Mouse (Mus musculus): ENCODE data around the gene Nxnl1.

The Nxnl1 gene

DNA sequence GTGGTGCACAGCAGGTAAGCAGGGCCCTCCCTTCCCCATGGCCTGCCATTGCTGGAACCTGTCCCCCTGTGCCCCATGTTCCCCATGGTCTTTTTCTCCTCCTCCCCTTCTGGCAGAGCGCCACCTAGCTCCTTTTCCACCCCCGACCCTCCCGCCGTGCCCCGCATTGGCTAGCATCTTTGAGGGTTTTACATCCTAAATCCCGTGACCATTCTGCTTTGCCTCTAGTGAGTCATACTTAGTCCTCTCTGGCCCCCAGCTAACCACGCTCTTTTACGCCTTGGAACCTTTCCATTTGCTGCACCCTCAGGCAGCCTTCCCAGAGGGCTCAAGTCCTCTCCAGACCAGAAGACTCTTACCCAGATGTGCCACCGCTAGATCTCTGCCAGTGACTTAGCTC, 13.8 kb upstream of the Nxnl1 start:
- no peak for DNase-seq (ENCODE audit: low spot score in 2 of 2)

DNA sequence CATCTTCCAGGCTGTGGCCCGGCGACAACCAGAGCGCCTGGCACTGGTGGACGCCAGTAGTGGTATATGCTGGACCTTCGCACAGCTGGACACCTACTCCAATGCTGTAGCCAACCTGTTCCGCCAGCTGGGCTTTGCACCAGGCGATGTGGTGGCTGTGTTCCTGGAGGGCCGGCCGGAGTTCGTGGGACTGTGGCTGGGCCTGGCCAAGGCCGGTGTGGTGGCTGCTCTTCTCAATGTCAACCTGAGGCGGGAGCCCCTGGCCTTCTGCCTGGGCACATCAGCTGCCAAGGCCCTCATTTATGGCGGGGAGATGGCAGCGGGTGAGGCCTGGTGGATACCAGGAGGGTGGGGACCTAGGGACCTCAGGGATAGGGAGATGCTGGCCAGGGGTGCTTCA, 13.1 kb upstream of the Nxnl1 start:
- no peak for DNase-seq (ENCODE audit: low spot score in 2 of 2)

DNA sequence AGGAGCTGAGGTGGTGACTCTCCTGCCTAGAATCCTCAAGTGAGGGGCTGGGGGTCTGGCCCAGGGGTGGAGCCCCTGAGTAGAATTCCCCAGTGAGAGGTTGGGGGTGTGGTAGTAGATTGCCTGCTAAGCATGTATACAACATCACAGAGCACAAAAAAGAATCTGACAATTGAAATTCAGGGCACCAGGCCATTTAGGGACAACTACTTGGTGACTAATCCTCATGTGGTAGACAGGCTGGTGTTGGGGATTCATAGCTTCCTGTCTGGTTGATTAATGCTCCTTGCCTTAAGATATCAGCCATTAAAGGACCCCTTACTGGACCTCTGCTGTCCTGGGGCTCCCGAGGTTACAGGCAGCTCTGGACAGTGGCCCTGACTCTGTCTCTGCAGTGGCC, 12.6 kb upstream of the Nxnl1 start:
- no peak for DNase-seq (ENCODE audit: low spot score in 2 of 2)

DNA sequence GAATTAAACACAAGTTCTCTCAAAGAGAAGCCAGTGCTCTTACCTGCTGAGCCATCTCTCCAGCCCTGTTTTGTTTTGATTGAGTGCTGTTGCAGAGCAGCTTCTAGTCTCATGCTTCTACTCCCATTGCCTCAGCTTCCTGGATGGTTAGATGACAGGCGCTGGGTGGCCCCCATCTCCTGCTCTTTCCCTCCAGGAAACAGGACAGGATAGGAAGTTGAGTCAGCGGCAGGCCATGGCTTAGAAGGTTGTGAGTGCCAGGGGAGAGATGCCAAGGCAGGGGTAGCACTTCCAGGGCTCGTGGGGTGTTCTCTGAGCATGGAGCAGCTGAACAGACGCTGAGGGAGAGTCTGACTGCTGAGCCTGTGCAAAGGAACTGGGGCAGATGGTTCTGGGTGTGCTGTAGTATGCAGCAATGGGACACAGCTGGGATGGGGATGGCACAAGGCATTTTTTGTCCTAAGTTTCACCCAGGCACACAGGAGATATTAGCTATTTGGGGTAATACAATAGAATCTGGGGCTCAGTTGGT, 11.5 kb upstream of the Nxnl1 start:
- DNase-seq (ENCODE audit: low spot score in 2 of 2) = no peak

DNA sequence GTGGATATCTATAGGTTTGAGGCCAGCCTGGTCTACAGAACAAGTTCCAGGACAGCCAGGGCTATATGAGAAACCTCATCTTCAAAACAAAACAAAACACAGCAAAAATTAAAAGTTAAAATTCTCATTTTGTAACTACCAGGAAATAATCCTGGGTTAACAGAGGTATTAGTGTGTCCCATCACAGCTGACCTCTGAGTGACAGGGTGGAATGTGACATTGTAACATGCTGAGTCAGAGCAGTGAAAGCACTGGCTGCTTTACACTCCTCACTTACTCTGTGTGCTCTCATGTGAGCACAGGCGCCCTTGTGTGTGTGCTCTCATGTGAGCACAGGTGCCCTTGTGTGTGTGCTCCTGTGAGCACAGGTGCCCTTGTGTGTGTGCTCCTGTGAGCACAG, 8.6 kb upstream of the Nxnl1 start:
- DNase-seq (ENCODE audit: low spot score in 2 of 2) = no peak

DNA sequence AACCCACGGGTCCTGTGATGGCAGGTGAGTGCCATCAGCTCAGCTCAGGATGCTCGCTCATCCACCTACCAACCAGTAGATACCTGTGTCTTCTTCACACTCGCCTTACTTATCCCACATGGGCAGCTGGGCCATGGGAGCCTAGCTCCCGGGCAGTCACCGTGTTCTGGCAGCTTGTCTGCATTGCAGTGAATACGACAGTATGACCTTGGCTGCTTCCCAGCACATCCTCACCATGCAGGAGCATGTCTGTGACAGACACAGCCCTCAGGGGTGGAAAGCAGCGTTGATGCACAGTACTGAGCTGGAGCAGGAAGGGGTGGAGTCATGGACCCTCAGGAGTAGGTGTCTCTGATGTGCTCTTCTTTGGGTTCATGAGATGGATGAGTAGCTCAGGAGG, 8.0 kb upstream of the Nxnl1 start:
- DNase-seq (ENCODE audit: low spot score in 2 of 2) = no peak

DNA sequence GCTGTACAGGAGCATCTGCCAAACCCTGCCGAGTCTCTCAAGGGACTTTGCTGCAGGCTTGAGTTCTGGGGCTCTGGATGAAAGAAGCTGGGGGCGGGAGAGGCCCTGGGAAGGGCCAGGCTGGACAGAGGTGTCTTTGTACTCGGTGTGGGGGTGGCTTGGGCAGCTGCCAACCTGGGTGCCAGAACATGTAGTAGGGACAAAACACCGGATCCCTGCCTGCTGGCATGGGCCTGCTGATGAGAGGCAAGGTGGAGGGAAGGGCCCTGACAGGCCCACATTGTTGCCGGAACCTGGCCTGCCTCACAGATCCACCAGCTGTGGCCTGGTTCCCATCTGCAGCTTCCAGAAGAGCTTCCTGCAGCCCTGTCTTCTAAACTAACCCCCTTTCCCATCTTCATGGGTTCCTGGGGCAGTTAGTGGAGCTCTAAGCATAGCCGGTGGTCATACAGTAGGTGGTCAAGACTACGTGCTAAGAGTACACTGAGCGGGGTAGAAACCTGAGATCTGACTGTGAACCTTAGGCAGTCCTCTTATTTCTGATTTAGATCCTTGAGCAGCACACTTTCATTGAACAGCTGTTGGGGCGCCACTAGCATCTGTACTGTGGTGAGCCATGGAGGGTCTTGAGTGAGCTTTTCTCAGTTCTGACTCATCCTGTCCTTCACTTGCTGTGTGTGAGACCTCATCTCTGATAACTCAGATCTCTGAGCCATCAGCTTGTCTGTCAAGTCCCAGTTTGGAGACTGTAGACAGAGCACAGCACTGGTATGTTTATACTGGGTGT, 6.6 kb upstream of the Nxnl1 start:
- peak; percentile 64 to 66 for DNase-seq (ENCODE audit: low spot score in 2 of 2)

DNA sequence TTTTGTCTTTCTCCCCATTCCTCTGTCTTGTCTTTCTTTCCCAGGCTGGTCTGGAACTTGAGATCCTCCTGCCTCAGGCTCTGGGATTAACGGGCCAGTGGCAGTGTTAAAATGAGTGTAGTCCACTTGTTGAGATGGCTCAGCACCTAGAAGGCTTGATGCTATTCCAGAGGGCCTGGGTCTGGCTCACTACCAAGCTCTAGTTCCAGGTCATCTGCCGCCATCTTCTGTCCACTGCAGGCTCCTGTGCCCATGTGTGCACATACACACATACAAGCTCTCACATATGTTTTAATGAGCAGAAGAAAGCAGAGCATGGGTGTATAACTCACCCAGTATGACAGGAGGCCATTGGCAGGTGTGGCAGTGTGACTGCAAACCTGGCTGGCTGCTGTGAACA, 5.7 kb upstream of the Nxnl1 start:
- no peak for DNase-seq (ENCODE audit: low spot score in 2 of 2)

DNA sequence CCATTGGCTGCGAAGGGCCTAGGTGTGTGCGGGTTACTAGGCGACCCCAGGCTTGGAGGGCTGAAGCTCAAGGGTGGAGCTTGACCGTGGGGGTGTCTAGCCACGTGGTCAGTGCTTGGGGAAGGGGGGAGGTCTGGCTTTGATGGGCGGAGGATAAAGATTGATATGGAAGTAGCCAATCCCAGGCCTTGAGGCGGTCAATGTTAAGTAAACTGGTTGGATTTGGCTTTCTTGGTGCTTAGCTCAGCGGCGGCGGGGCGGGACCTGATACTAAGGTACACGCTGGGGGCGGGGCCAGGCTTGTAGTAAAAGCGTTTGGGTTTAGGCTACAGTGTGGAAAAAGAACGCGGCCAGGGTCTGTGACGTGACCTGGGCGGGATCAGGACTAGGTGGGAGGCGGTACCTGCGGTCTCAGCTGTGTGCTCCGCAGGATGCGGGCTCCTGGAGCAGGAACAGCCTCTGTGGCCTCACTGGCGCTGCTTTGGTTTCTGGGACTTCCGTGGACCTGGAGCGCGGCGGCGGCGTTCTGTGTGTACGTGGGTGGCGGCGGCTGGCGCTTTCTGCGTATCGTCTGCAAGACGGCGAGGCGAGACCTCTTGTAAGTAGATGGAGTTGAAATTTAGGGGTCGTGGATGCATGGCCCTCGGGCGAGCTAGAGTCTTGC, 4.0 kb upstream of the Nxnl1 start:
- DNase-seq (ENCODE audit: low spot score in 2 of 2) = peak; percentile 93 to 96

DNA sequence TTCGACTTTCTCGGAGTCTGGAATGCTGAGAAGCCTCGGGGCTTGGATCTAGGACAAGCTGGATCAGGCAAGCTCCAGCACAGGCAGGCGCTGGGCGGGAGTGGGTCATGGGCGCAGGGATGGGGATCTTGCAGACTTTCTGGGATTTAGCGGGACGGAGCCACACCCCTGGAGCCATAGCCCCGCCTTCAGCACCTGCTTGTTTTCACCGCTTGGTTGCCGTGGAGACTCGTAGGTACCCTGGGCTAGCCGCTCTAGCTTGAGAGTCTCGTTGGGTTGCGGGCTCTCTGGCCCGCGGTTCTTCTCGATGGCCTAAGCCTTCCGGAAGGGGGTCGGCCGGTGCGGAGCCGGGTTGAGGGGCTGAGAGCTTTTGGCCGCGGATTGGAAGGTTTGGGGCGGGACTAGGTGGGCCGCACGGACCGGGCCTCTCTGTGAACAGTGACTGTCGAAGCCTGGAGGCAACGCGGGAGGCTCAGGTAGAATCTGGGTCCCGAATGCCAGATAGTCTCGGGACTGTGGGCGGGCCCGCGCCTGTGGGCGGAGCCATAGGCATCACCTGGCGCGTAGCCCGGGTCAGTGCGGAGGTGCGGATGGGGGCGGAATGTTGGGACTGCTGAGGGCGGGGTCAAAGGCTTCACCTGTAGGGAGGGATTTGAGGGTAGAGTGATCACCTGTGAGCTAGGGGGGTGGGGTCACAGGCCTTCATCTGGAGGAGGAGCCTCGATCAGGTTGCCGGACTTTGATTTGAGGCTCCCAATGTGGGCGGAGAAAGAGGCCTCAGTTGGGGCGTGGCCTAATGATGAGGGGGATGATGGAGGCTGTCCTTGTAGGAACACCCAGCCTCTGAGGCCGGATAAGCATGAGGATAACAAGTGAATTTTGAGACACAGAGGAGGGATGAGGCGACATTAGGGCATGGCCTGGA, 3.2 kb upstream of the Nxnl1 start:
- peak; percentile 74 to 80 for DNase-seq (ENCODE audit: low spot score in 2 of 2)

DNA sequence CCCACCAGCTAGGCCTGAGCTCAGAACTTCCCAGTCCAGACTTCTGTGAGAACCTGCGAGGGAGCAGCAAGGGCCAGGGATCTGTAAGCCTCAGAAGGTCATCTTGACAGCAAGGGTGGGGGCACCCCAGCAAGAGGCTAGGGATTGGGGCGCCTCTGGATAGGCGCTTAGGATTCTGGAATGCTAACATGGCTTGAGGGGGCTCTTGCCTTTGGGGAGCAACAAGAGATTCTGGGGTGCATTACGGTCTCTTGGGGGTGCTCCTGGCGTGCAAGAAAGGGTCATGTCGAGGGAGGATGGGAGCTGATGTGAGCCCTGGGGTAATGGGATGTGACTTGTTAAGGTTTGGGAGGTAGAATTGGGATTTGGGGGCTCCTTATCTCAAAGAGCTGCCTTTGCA, 2.5 kb upstream of the Nxnl1 start:
- DNase-seq (ENCODE audit: low spot score in 2 of 2) = no peak

DNA sequence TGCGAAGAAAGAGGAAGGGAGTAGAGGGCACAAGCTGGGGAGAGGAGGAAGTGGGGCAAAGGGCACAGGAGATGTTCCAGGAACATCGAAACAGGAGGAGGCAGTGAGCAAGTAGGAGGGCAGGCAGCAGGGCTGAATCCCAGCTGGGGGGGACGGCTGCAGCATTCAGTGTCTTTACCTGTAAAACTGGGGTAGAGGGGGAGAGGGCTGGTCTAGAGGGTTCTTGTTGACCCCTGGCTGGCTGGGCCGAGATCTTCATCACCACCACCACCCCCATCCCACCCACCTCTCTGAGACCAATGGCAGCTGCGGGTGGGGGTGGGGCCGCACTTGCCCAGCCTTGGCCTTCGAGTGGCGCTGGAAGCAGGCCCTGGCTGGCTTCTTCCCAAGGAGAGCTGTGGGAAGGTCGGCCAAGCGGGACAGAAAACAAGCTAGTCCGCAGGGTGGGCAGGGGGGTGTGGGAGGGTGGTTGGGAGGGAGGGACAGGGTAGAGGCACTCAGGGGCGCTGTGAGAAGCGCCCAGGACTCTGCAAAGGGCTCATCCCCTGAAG, 2.1 kb upstream of the Nxnl1 start, which contains the start of gene Slc27a1:
TSS of gene Slc27a1 (plus strand) at position 496 of the 551 bp plus-strand sequence.
- no peak for DNase-seq (ENCODE audit: low spot score in 2 of 2)

DNA sequence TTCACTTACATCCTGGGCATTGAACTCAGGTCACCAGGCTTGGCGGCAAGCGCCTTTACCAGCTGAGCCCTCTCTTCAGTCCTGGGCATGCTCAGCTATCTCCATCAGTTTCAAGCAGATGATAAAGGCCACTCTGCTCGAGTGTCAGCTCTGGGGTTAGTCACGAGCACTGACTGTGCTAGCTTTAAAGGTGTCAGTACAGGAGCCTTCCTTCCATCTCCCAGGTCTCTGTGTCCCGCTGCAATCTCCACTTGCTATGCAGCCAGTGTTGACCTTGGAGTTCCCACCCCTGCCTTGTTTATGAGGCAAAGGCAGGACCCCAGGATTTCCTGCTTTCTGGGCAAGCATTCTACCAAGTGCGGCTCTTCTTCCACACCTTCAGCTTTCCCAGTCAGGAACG, 1.2 kb upstream of the Nxnl1 start:
- no peak for DNase-seq (ENCODE audit: low spot score in 2 of 2)

DNA sequence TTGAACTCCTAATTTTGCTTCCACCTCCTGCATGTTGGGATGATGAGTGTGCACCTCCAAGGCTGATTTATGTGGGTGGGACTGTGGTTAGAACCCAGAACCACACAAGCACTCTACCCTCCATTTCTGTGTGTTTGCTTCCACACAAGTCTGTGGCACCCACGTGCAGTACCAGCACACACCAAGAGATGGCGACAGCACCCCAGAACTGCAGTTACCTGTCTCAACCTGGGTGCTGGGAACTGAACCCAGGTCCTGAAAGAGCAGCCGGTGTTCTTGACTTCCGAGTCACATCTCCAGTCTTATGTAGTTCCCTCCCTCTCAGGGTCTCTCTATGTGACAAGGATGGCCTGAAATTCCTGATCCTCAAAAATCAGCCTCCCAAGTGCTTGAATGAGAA, 2.4 kb downstream of the Nxnl1 start:
- no peak for DNase-seq (ENCODE audit: low spot score in 2 of 2)

DNA sequence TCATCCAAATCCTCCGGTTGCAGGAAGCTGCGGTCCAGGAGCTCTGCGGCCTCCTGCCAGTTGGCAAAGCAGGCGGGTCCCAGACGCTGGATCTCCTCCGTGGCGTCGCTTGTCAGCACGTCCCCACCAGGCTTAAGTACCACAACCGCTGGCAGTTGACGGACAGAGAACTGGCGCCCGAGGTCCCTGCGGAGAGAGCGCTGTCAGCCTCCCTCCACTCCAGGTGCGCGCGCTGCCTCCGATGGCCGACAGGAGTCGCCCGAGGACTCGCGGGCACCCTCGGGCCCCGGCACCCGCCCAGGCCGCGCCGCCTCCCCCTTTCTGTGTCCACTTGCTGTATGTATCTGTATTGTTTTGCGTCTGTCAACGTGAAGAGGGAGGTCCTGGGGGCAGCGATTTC, 3.6 kb downstream of the Nxnl1 start:
- DNase-seq (ENCODE audit: low spot score in 2 of 2) = peak; percentile 53 to 59

DNA sequence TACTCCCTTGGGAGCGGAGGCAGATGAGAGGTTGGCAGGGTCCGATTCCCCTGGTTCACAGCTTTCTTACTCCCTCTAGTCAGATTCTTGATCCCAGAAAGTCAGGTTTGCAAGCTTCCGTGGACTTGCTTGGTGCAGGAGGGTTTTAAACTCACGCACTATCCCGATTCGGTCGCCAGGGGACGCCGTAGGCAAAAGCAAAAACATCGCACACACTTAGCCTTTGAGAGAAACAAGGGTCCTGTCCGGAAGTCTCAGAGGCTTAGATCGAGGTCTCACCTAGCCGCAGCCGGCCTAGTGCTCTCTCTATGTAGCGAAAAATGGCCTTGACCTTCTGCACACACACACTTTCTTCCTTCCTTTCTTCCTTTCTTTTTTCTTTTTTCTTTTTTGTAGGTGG, 5.0 kb downstream of the Nxnl1 start:
- peak; percentile 48 to 54 for DNase-seq (ENCODE audit: low spot score in 2 of 2)

DNA sequence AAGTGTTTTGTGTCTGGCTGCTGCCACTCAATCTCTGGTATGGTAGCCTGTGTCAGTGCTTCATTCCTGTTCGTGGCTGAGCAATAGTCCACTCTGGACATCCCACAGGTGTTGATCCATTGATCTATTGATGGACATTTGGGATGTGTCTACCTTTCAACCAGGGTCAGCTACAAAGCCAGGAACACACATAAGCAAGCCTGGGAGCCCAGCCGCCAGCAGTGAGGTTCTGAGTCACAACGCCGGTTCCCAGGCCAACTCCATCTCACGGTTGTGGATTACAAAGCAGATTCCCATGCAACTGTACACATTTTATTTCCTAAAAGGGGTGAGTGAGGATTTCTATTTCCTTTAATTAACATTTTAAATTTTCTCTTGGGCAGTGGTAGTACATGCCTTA, 5.6 kb downstream of the Nxnl1 start:
- no peak for DNase-seq (ENCODE audit: low spot score in 2 of 2)

DNA sequence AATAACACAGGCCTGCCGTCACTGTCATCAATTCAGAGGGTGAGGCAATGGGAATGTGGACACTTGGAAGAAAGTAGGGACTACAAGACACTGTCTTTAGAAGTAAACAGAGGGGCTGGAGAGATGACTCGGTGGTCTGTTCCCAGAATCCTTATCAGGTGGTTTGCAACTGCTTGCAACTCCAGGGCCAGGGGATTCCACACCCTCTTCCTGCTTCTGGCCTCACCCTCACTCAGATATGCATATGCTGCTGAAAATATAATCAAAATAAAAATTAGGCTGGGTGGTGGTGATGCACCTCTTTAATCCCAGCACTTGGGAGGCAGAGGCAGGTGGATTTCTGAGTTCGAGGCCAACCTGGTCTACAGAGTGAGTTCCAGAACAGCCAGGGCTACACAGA, 6.3 kb downstream of the Nxnl1 start:
- no peak for DNase-seq (ENCODE audit: low spot score in 2 of 2)

DNA sequence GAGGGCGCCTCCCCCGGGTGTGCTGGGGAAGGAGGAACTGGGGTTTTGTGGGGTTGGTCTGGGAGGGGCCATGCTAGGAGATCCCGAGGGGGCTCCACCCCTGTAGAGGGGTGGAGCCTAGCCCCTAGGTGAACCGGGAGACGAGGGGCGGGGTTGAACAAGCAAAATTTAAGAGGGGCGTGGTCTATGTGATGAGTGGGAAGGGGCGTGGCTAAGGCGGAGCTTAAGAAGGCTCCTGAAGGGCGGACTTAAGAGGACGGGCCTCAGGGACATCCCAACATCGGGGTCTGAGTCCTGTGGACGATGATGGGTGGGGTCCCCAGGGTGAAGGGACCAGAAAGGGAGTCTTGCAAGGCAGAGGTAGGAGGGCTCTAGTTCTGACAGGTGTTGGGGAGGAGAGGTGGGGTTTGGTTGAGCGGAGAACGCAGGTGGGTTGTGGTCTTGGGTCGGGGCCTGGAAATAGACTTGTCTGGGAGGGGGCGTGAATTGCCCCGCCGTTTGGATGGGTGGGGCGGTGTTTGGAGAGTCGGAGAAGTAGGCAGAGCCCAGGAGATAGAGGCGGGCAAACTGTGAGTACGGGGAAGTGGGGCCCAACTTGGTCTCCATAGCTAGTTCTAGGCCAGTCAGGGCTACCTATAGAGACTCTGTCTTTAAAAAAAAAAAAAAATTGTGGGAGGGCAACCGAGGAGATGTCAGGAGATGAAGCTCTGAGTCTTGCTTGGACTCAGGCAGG, 7.3 kb downstream of the Nxnl1 start:
- no peak for DNase-seq (ENCODE audit: low spot score in 2 of 2)

DNA sequence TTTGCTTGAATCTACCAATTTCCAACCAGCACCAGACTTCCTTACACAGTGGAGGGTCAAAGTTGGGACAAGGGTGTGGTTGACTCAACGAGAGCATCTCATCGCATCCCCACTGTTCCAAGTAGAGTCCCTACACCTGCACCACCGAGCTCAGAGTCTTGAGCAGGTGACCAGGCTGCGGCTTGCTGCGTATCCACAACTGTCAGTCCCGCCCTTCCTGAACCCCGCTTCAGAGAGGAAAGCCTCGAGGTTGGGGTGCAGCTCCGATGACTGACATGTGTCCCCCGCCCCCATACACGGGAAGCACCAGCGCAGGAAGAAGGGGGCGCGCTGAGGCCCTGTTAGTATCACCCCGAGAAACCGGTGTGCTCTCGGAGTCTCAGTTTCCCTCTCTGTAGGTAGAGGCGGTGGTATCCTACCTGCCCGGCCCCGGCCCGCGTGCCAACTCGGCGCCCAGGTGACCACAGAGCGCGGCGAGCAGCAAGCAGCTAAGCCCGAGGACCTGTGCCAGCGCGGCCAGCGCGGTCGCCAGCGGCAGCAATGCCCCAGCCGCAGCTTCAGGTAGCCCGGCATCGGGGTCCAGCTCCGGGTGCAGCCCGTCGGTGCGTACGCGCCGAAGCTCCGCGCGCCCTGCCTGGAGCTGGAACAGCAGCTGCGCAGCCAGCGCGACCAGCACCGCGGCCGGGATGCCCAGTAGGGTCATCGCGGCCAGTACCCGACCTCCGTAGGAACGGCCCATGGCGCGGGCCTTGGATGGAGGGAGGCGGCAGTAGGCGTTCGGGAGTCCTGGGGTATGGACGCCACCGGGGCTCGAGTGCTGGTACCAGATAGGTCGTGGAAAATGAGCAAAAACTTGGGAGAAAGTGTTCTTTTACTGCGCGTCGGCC, 8.1 kb downstream of the Nxnl1 start, which contains the start of gene Tmem221:
TSS of gene Tmem221 (minus strand) at position 801 of the 887 bp plus-strand sequence.
- DNase-seq (ENCODE audit: low spot score in 2 of 2) = no peak

Data from frontal cortex, postnatal 25 days (tissue).